Mouse (Mus musculus): Measurements from ENCODE around the gene Gcc2. TPM values are rescaled to one million over a fixed set of nuclear protein-coding genes. Genes with fewer than 3 reads are reported as not detected.

Gene Gcc2
- total and polyA plus RNA-seq, 3 experiments: 15.4 to 19.6 (median 19.5) TPM

DNA sequence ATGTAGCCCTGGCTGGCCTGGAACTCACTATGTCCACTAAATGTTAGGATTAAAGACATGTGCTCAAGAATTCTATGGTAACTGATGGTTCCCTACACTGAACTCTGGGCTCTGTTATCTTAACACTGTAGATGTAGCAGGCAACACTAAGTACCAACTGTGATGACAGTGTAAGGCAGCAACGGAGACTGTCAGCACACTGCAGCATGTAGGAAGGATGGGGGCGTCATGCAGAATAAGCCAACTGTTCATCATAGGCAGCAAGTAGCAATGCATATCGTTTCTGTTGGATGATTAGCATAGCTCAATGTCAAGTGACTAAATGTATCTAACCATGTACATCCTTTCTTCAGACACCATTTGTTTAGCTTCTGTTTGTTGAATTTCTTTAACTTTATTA lies 38.9 kb downstream of the Gcc2 start:
- in situ Hi-C loops (cut with MboI; ENCODE audit: low pct_ligation_motif_present, low pct_unique_long_range_greater_than_20kb, low sequenced_read_pairs) (no loop called here), dilution Hi-C loops (cut with MboI; ENCODE audit: extremely low pct_ligation_motif_present, extremely low pct_unique_long_range_greater_than_20kb, low sequenced_read_pairs) (no loop called here)
- H3K4me2 ChIP-seq (ENCODE audit: insufficient read depth, low read depth, poor library complexity, severe bottlenecking): no peak overlapping the region
- H3K27ac ChIP-seq (ENCODE audit: insufficient read depth, low read depth): no peak overlapping the region
- no peaks in the 10 kb centered on the region for H3K79me2 ChIP-seq (replicated peaks; ENCODE audit: control insufficient read depth, extremely low read depth, insufficient read depth, poor library complexity, severe bottlenecking)
- peaks cover 62 to 91% of the 10 kb centered on the region in 2 experiments for H3K36me3 ChIP-seq (replicated peaks in 1 of 2; ENCODE audit: control insufficient read depth in 1 of 2, insufficient read depth in 1 of 2, low read length in 1 of 2)
- H3K9ac ChIP-seq (ENCODE audit: insufficient read depth, low read depth): no peak overlapping the region
- no peaks in the 10 kb centered on the region for H3K27me3 ChIP-seq (replicated peaks)
- H3K4me1 ChIP-seq (ENCODE audit: control insufficient read depth in 1 of 2, insufficient read depth in 2 of 2): no peaks in the 10 kb centered on the region
- DNase-seq (ENCODE audit: extremely low read depth): no peak
- no peak for TF ChIP-seq ZNF384 (IDR thresholded peaks at IDR 0.05; ENCODE audit: low read depth, low read length)
- H3K9me3 ChIP-seq (replicated peaks; ENCODE audit: low read length): no peaks in the 10 kb centered on the region
- no peak overlapping the region for H3K4me3 ChIP-seq (replicated peaks in 1 of 3; ENCODE audit: low read depth in 2 of 3, low read length in 2 of 3, poor library complexity in 1 of 3)

DNA sequence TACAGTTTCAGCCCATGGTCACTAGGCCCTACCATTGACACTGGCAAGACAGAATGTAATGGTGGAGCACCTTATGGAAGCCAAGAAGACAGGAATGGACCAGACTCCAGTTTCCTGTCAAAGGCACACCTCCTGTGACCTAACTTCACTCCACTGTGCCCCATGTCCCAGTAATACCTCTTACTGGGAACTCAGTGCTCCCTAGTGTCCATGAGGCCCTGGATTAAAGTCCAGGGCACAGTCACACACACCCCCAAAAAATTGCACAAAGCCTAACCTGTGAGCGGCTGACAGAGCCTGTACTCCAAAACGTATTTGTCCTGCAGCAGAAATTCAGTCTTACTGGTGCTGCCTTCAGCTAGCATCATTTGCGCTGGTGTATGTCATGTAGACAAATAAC lies 40.3 kb downstream of the Gcc2 start:
- no peak overlapping the region for H3K9ac ChIP-seq (ENCODE audit: insufficient read depth, low read depth)
- TF ChIP-seq ETS1 (conservative IDR thresholded peaks at IDR 0.05; ENCODE audit: low read depth, low read length): no peak
- no peak for TF ChIP-seq MAX (IDR thresholded peaks at IDR 0.05; ENCODE audit: low read length)
- no peak for TF ChIP-seq KAT2A (IDR thresholded peaks at IDR 0.05; ENCODE audit: insufficient replicate concordance, low read length)
- TF ChIP-seq TCF12 (IDR thresholded peaks at IDR 0.05; ENCODE audit: low read depth, low read length): no peak
- TF ChIP-seq POLR2A (IDR thresholded peaks at IDR 0.05; ENCODE audit: low read depth, low read length): no peak
- no peak for TF ChIP-seq CHD2 (IDR thresholded peaks at IDR 0.05; ENCODE audit: low read length)
- no peak for TF ChIP-seq E2F4 (IDR thresholded peaks at IDR 0.05; ENCODE audit: insufficient replicate concordance, low read depth, low read length)
- TF ChIP-seq ZNF384 (IDR thresholded peaks at IDR 0.05; ENCODE audit: low read depth, low read length): no peak
- no peak for TF ChIP-seq TBP (conservative IDR thresholded peaks at IDR 0.05; ENCODE audit: low read depth, low read length)
- no peak for TF ChIP-seq MAZ (IDR thresholded peaks at IDR 0.05; ENCODE audit: low read depth, low read length)
- TF ChIP-seq GABPA (IDR thresholded peaks at IDR 0.05; ENCODE audit: insufficient replicate concordance, low read depth, low read length): no peak
- no peak for TF ChIP-seq BHLHE40 (IDR thresholded peaks at IDR 0.05; ENCODE audit: low read depth, low read length)
- no peak for TF ChIP-seq HCFC1 (IDR thresholded peaks at IDR 0.05; ENCODE audit: low read depth, low read length)
- no peak overlapping the region for H3K4me2 ChIP-seq (ENCODE audit: insufficient read depth, low read depth, poor library complexity, severe bottlenecking)
- no peak for DNase-seq (ENCODE audit: extremely low read depth)
- no peaks in the 10 kb centered on the region for H3K79me2 ChIP-seq (replicated peaks; ENCODE audit: control insufficient read depth, extremely low read depth, insufficient read depth, poor library complexity, severe bottlenecking)
- no peak overlapping the region for H3K27ac ChIP-seq (ENCODE audit: insufficient read depth, low read depth)
- H3K36me3 ChIP-seq (replicated peaks in 1 of 2; ENCODE audit: control insufficient read depth in 1 of 2, insufficient read depth in 1 of 2, low read length in 1 of 2): peaks cover 68 to 90% of the 10 kb centered on the region in 2 experiments
- no peak overlapping the region for H3K4me3 ChIP-seq (replicated peaks in 1 of 3; ENCODE audit: low read depth in 2 of 3, low read length in 2 of 3, poor library complexity in 1 of 3)
- in situ Hi-C loops (cut with MboI; ENCODE audit: low pct_ligation_motif_present, low pct_unique_long_range_greater_than_20kb, low sequenced_read_pairs): no loop called here
- H3K4me1 ChIP-seq (ENCODE audit: control insufficient read depth in 1 of 2, insufficient read depth in 2 of 2): no peaks in the 10 kb centered on the region
- dilution Hi-C loops (cut with MboI; ENCODE audit: extremely low pct_ligation_motif_present, extremely low pct_unique_long_range_greater_than_20kb, low sequenced_read_pairs): no loop called here
- H3K27me3 ChIP-seq (replicated peaks): no peaks in the 10 kb centered on the region
- no peaks in the 10 kb centered on the region for H3K9me3 ChIP-seq (replicated peaks; ENCODE audit: low read length)

DNA sequence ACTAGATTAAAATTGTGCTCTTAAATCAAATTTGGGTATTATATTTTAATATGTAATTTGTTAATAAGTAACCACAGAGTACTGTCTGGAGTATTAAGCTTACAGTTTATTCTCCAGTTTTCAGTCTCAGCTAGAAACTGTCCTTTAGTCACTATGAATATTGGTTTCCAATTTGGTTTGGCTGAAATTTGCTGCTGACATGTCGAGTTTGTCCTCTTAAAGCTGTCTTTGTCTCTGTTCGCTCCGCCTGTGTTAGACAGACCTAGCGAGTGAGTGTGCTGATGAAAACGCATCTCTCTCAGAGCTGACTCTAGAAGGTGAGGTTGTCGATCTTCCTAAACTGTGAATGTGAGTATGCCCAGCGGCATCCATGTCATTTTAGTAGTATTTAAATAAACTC lies 49.7 kb downstream of the Gcc2 start:
- Histone ChIP-seq H3K36me3 (replicated peaks in 1 of 2; ENCODE audit: control insufficient read depth in 1 of 2, insufficient read depth in 1 of 2, low read length in 1 of 2) (peaks cover 28 to 71% of the 10 kb centered on the region in 2 experiments), H3K4me1 (ENCODE audit: control insufficient read depth in 1 of 2, insufficient read depth in 2 of 2) (no peaks in the 10 kb centered on the region), H3K9ac (ENCODE audit: insufficient read depth, low read depth) (no peak overlapping the region), H3K27me3 (replicated peaks) (no peaks in the 10 kb centered on the region), H3K4me2 (ENCODE audit: insufficient read depth, low read depth, poor library complexity, severe bottlenecking) (no peak overlapping the region), H3K4me3 (replicated peaks in 1 of 3; ENCODE audit: low read depth in 2 of 3, low read length in 2 of 3, poor library complexity in 1 of 3) (no peak overlapping the region), H3K9me3 (replicated peaks; ENCODE audit: low read length) (no peaks in the 10 kb centered on the region), H3K27ac (ENCODE audit: insufficient read depth, low read depth) (no peak overlapping the region), H3K79me2 (replicated peaks; ENCODE audit: control insufficient read depth, extremely low read depth, insufficient read depth, poor library complexity, severe bottlenecking) (no peaks in the 10 kb centered on the region)
- no peak for TF ChIP-seq CTCF (conservative IDR thresholded peaks at IDR 0.05 in 1 of 2, IDR thresholded peaks at IDR 0.05 in 1 of 2; ENCODE audit: low read depth in 2 of 2, low read length in 2 of 2)
- no peak for TF ChIP-seq MAFK (IDR thresholded peaks at IDR 0.05; ENCODE audit: insufficient replicate concordance, low read length)
- TF ChIP-seq IRF4 (IDR thresholded peaks at IDR 0.05; ENCODE audit: low read depth, low read length): no peak
- no peak for TF ChIP-seq UBTF (IDR thresholded peaks at IDR 0.05; ENCODE audit: low read depth, low read length)
- TF ChIP-seq PAX5 (IDR thresholded peaks at IDR 0.05; ENCODE audit: low read length): no peak
- no peak for TF ChIP-seq E2F4 (IDR thresholded peaks at IDR 0.05; ENCODE audit: insufficient replicate concordance, low read depth, low read length)
- TF ChIP-seq MAZ (IDR thresholded peaks at IDR 0.05; ENCODE audit: low read depth, low read length): no peak
- TF ChIP-seq MEF2A (IDR thresholded peaks at IDR 0.05; ENCODE audit: borderline replicate concordance, low read depth, low read length): no peak
- TF ChIP-seq TCF12 (IDR thresholded peaks at IDR 0.05; ENCODE audit: low read depth, low read length): no peak
- no peak for TF ChIP-seq BHLHE40 (IDR thresholded peaks at IDR 0.05; ENCODE audit: low read depth, low read length)
- no peak for TF ChIP-seq ZC3H11A (IDR thresholded peaks at IDR 0.05; ENCODE audit: low read depth, low read length)
- no peak for TF ChIP-seq ZKSCAN1 (IDR thresholded peaks at IDR 0.05; ENCODE audit: borderline replicate concordance, low read depth, low read length)
- no peak for TF ChIP-seq ETS1 (conservative IDR thresholded peaks at IDR 0.05; ENCODE audit: low read depth, low read length)
- no peak for TF ChIP-seq MAX (IDR thresholded peaks at IDR 0.05; ENCODE audit: low read length)
- TF ChIP-seq TBP (conservative IDR thresholded peaks at IDR 0.05; ENCODE audit: low read depth, low read length): no peak
- TF ChIP-seq SIN3A (IDR thresholded peaks at IDR 0.05; ENCODE audit: low read length): no peak
- no peak for TF ChIP-seq EP300 (IDR thresholded peaks at IDR 0.05; ENCODE audit: low read length)
- TF ChIP-seq GABPA (IDR thresholded peaks at IDR 0.05; ENCODE audit: insufficient replicate concordance, low read depth, low read length): no peak
- TF ChIP-seq USF2 (conservative IDR thresholded peaks at IDR 0.05; ENCODE audit: low read depth, low read length): no peak
- no peak for TF ChIP-seq POLR2A (IDR thresholded peaks at IDR 0.05; ENCODE audit: low read depth, low read length)
- in situ Hi-C loops (cut with MboI; ENCODE audit: low pct_ligation_motif_present, low pct_unique_long_range_greater_than_20kb, low sequenced_read_pairs): no loop called here
- dilution Hi-C loops (cut with MboI; ENCODE audit: extremely low pct_ligation_motif_present, extremely low pct_unique_long_range_greater_than_20kb, low sequenced_read_pairs): no loop called here
- no peak for DNase-seq (ENCODE audit: extremely low read depth)
